Mouse (Mus musculus) lung, postnatal 0 days (tissue): Measurements from ENCODE around the gene Glyr1. TPM values are rescaled to one million over a fixed set of nuclear protein-coding genes. Genes with fewer than 3 reads are reported as not detected.
A peak's percentile ranks its signal among the peaks of the same experiment; 100 is the strongest.

Experiments used
- ATAC-seq: fragments of 200-750 bp; cut with Nextera tagmentation; 2 replicates; pipeline ENCODE4 v1.8.0; 2017; ENCODE audit warnings: moderate library complexity
- DNase-seq: peaks from one replicate; pipeline ENCODE4 v3.0.0-alpha.2; 2016; ENCODE audit warnings: low spot score
- H3K27ac ChIP-seq: fragments of 300-500 bp; sonication (generic); 2 replicates; pipeline ENCODE4 v1.5.1; 2014; ENCODE audit warnings: antibody characterized with exemption, mild to moderate bottlenecking, low read length, mixed read lengths
- H3K27me3 ChIP-seq: fragments of 300-500 bp; sonication (generic); replicated peaks from 2 replicates; pipeline ENCODE4 v1.6.1; 2014; ENCODE audit warnings: low read length, mixed read lengths; ENCODE audit not compliant: insufficient read depth
- H3K36me3 ChIP-seq: fragments of 300-500 bp; sonication (generic); 2 replicates; pipeline ENCODE4 v1.6.1; 2014; ENCODE audit warnings: low read length, mixed read lengths; ENCODE audit not compliant: insufficient read depth
- H3K4me1 ChIP-seq: fragments of 300-500 bp; sonication (generic); 2 replicates; pipeline ENCODE4 v1.6.1; 2014; ENCODE audit warnings: antibody characterized with exemption, low read depth, low read length, mixed read lengths; ENCODE audit not compliant: insufficient read depth
- H3K4me2 ChIP-seq: fragments of 300-500 bp; sonication (generic); replicated peaks from 2 replicates; pipeline ENCODE4 v1.6.1; 2014; ENCODE audit warnings: low read depth, mild to moderate bottlenecking, low read length, moderate library complexity, mixed read lengths
- H3K4me3 ChIP-seq: fragments of 300-500 bp; sonication (generic); 2 replicates; pipeline ENCODE4 v1.5.1; 2014; ENCODE audit warnings: low read depth, low read length
- H3K9ac ChIP-seq: fragments of 300-500 bp; sonication (generic); replicated peaks from 2 replicates; pipeline ENCODE4 v1.6.1; 2014; ENCODE audit warnings: low read depth, mild to moderate bottlenecking
- H3K9me3 ChIP-seq: fragments of 300-500 bp; sonication (generic); 2 replicates; pipeline ENCODE4 v1.6.1; 2016; ENCODE audit warnings: low read length, mixed read lengths
- CTCF ChIP-seq: IDR thresholded peaks from 2 replicates; pipeline ENCODE4 v1.5.1; 2016; ENCODE audit warnings: antibody characterized with exemption, mild to moderate bottlenecking
- EP300 ChIP-seq: IDR thresholded peaks from 2 replicates; pipeline ENCODE4 v1.6.1; 2016; ENCODE audit warnings: antibody characterized with exemption, mild to moderate bottlenecking, control low read depth
- WGBS: fragments of 180-500 bp; shearing (Covaris S2); extraction: QIAGEN DNeasy Blood & Tissue Kit; methylation state at CpG from one replicate; pipeline ENCODE4 v1.1.7; 2014; 5-methylcytosine and 5-hydroxymethylcytosine counted together
- polyA plus RNA-seq: library from polyadenylated mRNA; unstranded; fragments of >200 nt; fragmentation: Nextera tagmentation; extraction: Ambion mirVana; gene quantifications from 2 replicates; pipeline ENCODE4 v1.2.1, GENCODE M21; 2015

The Glyr1 gene
- polyA plus RNA-seq, 1 experiment from 2014 or later: 75.8 TPM

GRCm38 (mm10) chr16:4968426-4968825 lies 81.2 kb downstream of the Glyr1 start:
- no peak for DNase-seq
- H3K9ac ChIP-seq: no peak overlapping the region
- WGBS: 72% methylated on average over 3 of the region's 3 CpGs

GRCm38 (mm10) chr16:4965392-4966129 lies 84.1 kb downstream of the Glyr1 start:
- H3K36me3 ChIP-seq: no peaks in the 10 kb centered on the region
- peaks cover 5% of the 10 kb centered on the region; the same call in 1 of the 2 replicates for H3K4me1 ChIP-seq
- DNase-seq (no peak), ATAC-seq (no peak)
- TF ChIP-seq EP300: no peak
- no peak for TF ChIP-seq CTCF
- no peaks in the 10 kb centered on the region for H3K27me3 ChIP-seq
- H3K4me3 ChIP-seq: no peak overlapping the region
- no peak overlapping the region for H3K27ac ChIP-seq
- H3K9me3 ChIP-seq: no peaks in the 10 kb centered on the region
- H3K9ac ChIP-seq: no peak overlapping the region
- 87% methylated on average over 8 of the region's 8 CpGs for whole genome bisulfite sequencing
- peak overlapping the region; percentile 85; the same call in 1 of the 2 replicates for H3K4me2 ChIP-seq

More at GRCm38 (mm10) chr16:4968426-4968825, 81.2 kb downstream of the Glyr1 start:
- Histone ChIP-seq H3K4me3 (no peak overlapping the region), H3K4me2 (no peak overlapping the region), H3K4me1 (no peaks in the 10 kb centered on the region), H3K27ac (no peak overlapping the region), H3K36me3 (no peaks in the 10 kb centered on the region), H3K27me3 (no peaks in the 10 kb centered on the region), H3K9me3 (no peaks in the 10 kb centered on the region)
- TF ChIP-seq EP300 (no peak), CTCF (no peak)
- no peak for ATAC-seq

- ATAC-seq (no peak), DNase-seq (peak; percentile 24)
- no peaks in the 10 kb centered on the region for H3K9me3 ChIP-seq
- TF ChIP-seq EP300 (no peak), CTCF (no peak)
- WGBS: 19% methylated on average over 13 of the region's 13 CpGs
- peak overlapping the region; percentile 76 for H3K4me3 ChIP-seq
- no peaks in the 10 kb centered on the region for H3K36me3 ChIP-seq
- peak overlapping the region; percentile 88 for H3K27ac ChIP-seq
- peak overlapping the region; percentile 52; the same call in 1 of the 2 replicates for H3K9ac ChIP-seq
- no peaks in the 10 kb centered on the region for H3K27me3 ChIP-seq
- H3K4me1 ChIP-seq: peaks cover 5% of the 10 kb centered on the region; the same call in 1 of the 2 replicates
- H3K4me2 ChIP-seq: peak overlapping the region; percentile 85
These were observed 84.8 kb downstream of the Glyr1 start for GRCm38 (mm10) chr16:4964731-4965391.

Other genes with a start within 250 kb of the Glyr1 start
- 2.2 and 2.4 TPM in 2 replicates for gene 4930562C15Rik, start 214.4 kb downstream of the Glyr1 start, polyA plus RNA-seq
- 33.7 and 39.5 TPM in 2 replicates for gene Ubald1, start 169.5 kb downstream of the Glyr1 start, polyA plus RNA-seq
- 75.6 and 76.7 TPM in 2 replicates for gene Mgrn1, start 163.6 kb downstream of the Glyr1 start, polyA plus RNA-seq
- 87.6 and 92.0 TPM in 2 replicates for gene Nudt16l1, start 111.1 kb downstream of the Glyr1 start, polyA plus RNA-seq
- gene Anks3, start 85.7 kb downstream of the Glyr1 start, polyA plus RNA-seq: 41.0 and 43.4 TPM in 2 replicates
- gene Sept12, start 52.0 kb downstream of the Glyr1 start, polyA plus RNA-seq: 0.14 and 0.27 TPM in 2 replicates
- gene Smim22, start 42.6 kb downstream of the Glyr1 start, polyA plus RNA-seq: 57.5 and 59.4 TPM in 2 replicates
- gene Rogdi, start 36.3 kb downstream of the Glyr1 start, polyA plus RNA-seq: 58.9 and 60.4 TPM in 2 replicates
- gene Ubn1, start 194 bp upstream of the Glyr1 start, polyA plus RNA-seq: 15.0 and 16.3 TPM in 2 replicates
- 10.4 and 11.0 TPM in 2 replicates for gene Ppl, start 82.6 kb upstream of the Glyr1 start, polyA plus RNA-seq
- 0.20 and 0.27 TPM in 2 replicates for gene Sec14l5, start 97.2 kb upstream of the Glyr1 start, polyA plus RNA-seq
- 13.4 and 14.5 TPM in 2 replicates for gene Nagpa, start 154.1 kb upstream of the Glyr1 start, polyA plus RNA-seq
- gene AU021092, start 172.4 kb upstream of the Glyr1 start, polyA plus RNA-seq: 158 and 169 TPM in 2 replicates
- gene Alg1, start 183.8 kb upstream of the Glyr1 start, polyA plus RNA-seq: 32.1 and 35.9 TPM in 2 replicates
- 24.6 and 26.4 TPM in 2 replicates for gene Eef2kmt, start 206.1 kb upstream of the Glyr1 start, polyA plus RNA-seq